Mouse (Mus musculus): ENCODE measurements around the gene Lsm10. TPM values are rescaled to one million over a fixed set of nuclear protein-coding genes. Genes with fewer than 3 reads are reported as not detected.

The Lsm10 gene
- polyA plus RNA-seq, 1 experiment from 2014 or later: 50.3 TPM

Other genes starting within 250 kb of the Lsm10 start
- 0.74 and 0.96 TPM in 2 replicates for gene Csf3r, start 72.1 kb upstream of the Lsm10 start, polyA plus RNA-seq (2015; fragmentation: Nextera tagmentation; extraction: Ambion mirVana)
- 123 and 129 TPM in 2 replicates for gene Mrps15, start 49.7 kb upstream of the Lsm10 start, polyA plus RNA-seq (2015; fragmentation: Nextera tagmentation; extraction: Ambion mirVana)
- 38.5 and 42.1 TPM in 2 replicates for gene Oscp1, start 38.1 kb upstream of the Lsm10 start, polyA plus RNA-seq (2015; fragmentation: Nextera tagmentation; extraction: Ambion mirVana)
- gene Stk40, start 7.3 kb downstream of the Lsm10 start, polyA plus RNA-seq (2015; fragmentation: Nextera tagmentation; extraction: Ambion mirVana): 29.6 and 33.9 TPM in 2 replicates
- gene Eva1b, start 51.1 kb downstream of the Lsm10 start, polyA plus RNA-seq (2015; fragmentation: Nextera tagmentation; extraction: Ambion mirVana): 14.5 and 15.1 TPM in 2 replicates
- 1.4 and 2.0 TPM in 2 replicates for gene Sh3d21, start 66.9 kb downstream of the Lsm10 start, polyA plus RNA-seq (2015; fragmentation: Nextera tagmentation; extraction: Ambion mirVana)
- 130 and 141 TPM in 2 replicates for gene Thrap3, start 106.1 kb downstream of the Lsm10 start, polyA plus RNA-seq (2015; fragmentation: Nextera tagmentation; extraction: Ambion mirVana)
- gene Map7d1, start 159.7 kb downstream of the Lsm10 start, polyA plus RNA-seq (2015; fragmentation: Nextera tagmentation; extraction: Ambion mirVana): 82.9 and 97.5 TPM in 2 replicates
- gene Trappc3, start 165.7 kb downstream of the Lsm10 start, polyA plus RNA-seq (2015; fragmentation: Nextera tagmentation; extraction: Ambion mirVana): 172 and 180 TPM in 2 replicates
- gene Col8a2, start 190.2 kb downstream of the Lsm10 start, polyA plus RNA-seq (2015; fragmentation: Nextera tagmentation; extraction: Ambion mirVana): 6.9 and 8.1 TPM in 2 replicates
- 78.6 and 86.1 TPM in 2 replicates for gene Adprhl2, start 225.1 kb downstream of the Lsm10 start, polyA plus RNA-seq (2015; fragmentation: Nextera tagmentation; extraction: Ambion mirVana)
- gene Tekt2, start 229.1 kb downstream of the Lsm10 start, polyA plus RNA-seq (2015; fragmentation: Nextera tagmentation; extraction: Ambion mirVana): 10.7 and 11.4 TPM in 2 replicates

Measured in hindbrain, embryonic 15.5 days (tissue).